Mouse (Mus musculus): ENCODE results near the gene Cnot1. TPM values are rescaled to one million over a fixed set of nuclear protein-coding genes. Genes with fewer than 3 reads are reported as not detected.
A peak's percentile ranks its signal among the peaks of the same experiment; 100 is the strongest.

The Cnot1 gene
- total RNA-seq, 4 experiments from 2014 or later = 150 to 189 (median 178) TPM

GRCm38 (mm10) chr8:95678024-95678611, 129.1 kb downstream of the Cnot1 start:
- DNase-seq = no peak

DNA sequence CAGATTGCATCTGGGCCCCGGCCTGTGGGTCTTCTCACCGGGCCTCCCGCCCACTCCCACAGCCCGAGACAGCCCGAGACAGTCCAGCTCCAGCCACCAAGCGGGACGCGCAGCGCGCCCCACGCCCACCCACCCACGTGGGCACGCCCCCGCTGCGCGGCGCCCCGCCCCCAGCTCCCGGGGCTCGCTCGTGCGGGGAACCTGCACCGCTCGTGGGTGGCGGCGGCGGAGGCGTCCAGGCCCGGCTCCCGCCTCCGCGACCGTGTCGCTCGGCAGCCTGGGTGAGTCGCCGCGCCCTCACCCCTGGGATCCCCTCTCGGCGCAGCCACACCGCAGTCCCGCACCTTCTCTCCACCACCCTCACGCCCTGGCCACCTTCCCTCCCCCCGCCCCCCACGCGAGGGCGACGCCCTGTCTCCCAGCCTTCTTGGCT, 129.7 kb downstream of the Cnot1 start:
- no peak for DNase-seq

GRCm38 (mm10) chr8:95676631-95677030, 130.6 kb downstream of the Cnot1 start, which contains the start of gene Ndrg4:
Gene Ndrg4, plus strand, starts transcription at chr8:95676980.
- no peak for DNase-seq

DNA sequence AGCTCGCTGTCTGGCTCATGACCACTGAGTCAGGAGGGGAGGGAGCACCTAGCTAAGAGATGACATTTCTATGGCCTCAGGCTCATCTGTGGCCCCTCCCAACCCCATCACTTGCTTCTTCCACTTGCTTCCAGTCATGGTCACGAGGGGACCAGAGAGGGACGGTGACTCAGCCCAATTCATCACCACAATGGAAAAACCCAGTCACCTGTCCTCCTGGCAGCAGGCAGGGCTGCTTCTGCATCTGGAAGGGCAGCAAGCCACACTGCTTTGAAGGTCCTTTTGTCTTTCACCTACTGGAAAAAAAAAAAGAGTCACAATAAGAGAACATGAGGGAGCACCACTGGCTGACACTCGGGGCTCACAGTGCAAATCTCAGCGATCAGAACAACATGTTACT, 134.5 kb downstream of the Cnot1 start:
- DNase-seq = peak; percentile 84

- no peak for DNase-seq
Measured at GRCm38 (mm10) chr8:95671861-95672260, 135.4 kb downstream of the Cnot1 start.

- DNase-seq = no peak
Measured at GRCm38 (mm10) chr8:95669967-95670366, 137.3 kb downstream of the Cnot1 start.

Small RNA genes lying within 50 kb of the gene (microRNA-seq; reads per million reads assigned to microRNA genes)
- gene Mir7073 = 0.35 to 1.0 reads per million in 2 experiments

Other genes with a start within 250 kb of the Cnot1 start
- not detected for gene Prss54, start 231.1 kb downstream of the Cnot1 start, total RNA-seq (2022)
- 1 to 10 TPM; 2.8 to 5.0 (median 3.2) TPM for gene Gins3, start 174.0 kb downstream of the Cnot1 start, total RNA-seq (2022)
- gene Ndrg4, start 130.5 kb downstream of the Cnot1 start, total RNA-seq (2022) = 10 to 100 TPM; 28.1 to 50.5 (median 39.7) TPM
- gene Setd6, start 91.6 kb downstream of the Cnot1 start, total RNA-seq (2022) = 10 to 100 TPM; 27.1 to 44.1 (median 39.6) TPM
- 100 to 1,000 TPM in 2 of 4 experiments, 10 to 100 TPM in 2; 70.8 to 216 (median 120) TPM for gene Sap18b, start 17.9 kb upstream of the Cnot1 start, total RNA-seq (2022)
- gene Slc38a7, start 46.1 kb upstream of the Cnot1 start, total RNA-seq (2022) = 10 to 100 TPM; 21.9 to 27.3 (median 26.1) TPM
- gene Got2, start 81.1 kb upstream of the Cnot1 start, total RNA-seq (2022) = 100 to 1,000 TPM; 137 to 150 (median 143) TPM

All from adrenal gland, adult 8-10 months (tissue).